Mouse (Mus musculus) kidney, postnatal 14 days (tissue): Measurements from ENCODE around the gene Kif6.

Experiments used
- DNase-seq: peaks from one replicate; pipeline ENCODE4 v3.0.0; 2022; ENCODE audit warnings: mixed read lengths

Gene Kif6

DNA sequence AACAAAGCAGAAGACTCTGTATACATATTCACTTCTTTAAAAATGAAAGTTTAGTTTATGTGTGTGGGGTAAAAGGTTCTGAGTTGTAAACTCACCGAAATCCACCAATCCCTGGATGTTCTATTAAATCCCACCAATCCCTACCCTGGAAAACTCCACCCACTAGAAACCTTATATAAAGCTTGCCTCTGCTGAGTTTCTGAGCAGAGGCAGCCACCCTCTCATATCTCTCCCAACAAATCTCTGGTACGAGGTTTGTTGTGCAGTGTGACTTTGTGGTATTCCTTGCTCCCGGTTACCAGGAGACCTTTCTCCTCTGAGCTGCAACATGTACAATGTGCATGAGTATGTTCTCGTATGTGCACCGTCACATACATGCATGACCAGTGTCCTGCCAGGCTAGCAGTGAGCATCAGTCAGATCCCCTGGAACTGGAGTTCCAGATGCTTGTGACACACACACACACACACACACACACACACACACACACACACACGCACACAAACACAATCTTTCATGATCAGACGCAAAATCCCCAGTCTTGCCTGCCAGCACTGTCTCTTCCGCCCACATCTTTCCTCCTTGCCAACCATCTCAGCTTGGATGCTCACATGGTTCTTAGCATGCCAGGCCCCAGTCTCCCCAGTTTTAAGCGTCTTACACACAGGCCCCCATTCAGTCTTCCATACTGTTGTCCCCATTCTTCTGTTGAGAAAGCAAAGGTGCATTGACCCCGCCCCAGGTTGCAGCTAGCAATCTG, 245.3 kb downstream of the Kif6 start:
- no peak for DNase-seq

DNA sequence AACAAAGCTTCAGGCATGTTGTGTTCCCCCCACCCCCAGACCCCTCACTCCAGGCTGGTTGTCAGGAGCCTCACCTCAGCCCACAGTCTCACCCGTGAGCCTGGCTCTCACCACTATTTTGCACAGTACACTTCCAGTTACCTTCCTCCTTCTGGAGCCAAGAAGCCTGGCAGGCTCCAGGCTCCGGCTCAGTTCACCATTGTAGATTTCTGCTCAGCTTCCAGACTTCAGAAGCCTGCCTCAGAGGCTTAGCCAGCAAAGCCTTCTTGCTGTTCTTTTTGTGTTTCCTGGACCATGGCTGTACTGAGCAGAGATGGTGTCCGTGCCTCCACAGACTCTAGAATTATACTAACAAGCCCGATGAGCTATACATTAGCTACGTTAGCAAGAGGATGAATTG, 248.7 kb downstream of the Kif6 start:
- DNase-seq, result no peak

DNA sequence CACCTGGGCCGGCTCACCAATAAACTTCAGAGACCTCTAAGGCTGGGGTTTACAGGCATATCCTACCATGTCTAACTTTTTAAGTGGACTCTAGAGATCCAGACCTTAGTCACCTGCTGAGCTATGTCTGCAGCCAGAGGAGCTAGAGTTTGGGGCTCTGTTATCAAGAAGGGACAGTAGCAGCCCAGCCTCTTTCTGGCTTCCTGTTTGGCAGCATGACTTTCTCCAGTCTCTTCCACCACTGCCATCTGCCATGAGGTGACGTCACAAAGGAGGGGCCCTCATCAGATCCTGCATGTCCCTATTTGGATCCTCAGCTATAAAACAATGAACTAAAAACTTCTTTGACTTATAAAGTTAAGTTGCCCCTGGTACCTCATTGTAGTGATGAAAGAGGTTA, 250.7 kb downstream of the Kif6 start:
- no peak for DNase-seq

DNA sequence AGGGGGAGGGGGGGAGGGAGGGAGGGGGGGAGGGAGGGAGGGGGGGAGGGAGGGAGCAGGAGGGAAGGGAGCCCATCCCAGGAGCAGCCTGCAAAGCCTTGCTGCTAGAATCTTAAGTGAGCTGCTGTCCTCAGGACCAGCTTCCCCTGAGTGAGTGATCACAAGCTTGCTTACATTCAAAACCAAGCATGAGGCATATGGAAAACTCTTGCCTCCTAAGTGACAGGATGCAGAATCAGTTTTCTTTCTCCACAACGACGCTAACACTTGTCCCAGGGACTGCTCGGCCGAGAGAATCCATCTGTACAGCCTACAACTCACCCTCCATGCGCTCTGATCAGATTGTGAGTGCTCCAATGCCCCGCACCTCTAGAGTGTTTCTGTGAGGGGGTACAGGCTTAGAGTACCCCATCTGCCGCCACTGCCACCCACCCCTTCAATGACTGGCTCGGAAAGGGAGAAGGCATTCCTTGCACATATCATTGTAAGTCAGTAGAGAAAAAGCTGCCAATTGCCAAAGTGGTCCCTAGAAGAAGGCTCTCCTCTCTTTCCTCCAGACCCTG, 251.8 kb downstream of the Kif6 start:
- no peak for DNase-seq

DNA sequence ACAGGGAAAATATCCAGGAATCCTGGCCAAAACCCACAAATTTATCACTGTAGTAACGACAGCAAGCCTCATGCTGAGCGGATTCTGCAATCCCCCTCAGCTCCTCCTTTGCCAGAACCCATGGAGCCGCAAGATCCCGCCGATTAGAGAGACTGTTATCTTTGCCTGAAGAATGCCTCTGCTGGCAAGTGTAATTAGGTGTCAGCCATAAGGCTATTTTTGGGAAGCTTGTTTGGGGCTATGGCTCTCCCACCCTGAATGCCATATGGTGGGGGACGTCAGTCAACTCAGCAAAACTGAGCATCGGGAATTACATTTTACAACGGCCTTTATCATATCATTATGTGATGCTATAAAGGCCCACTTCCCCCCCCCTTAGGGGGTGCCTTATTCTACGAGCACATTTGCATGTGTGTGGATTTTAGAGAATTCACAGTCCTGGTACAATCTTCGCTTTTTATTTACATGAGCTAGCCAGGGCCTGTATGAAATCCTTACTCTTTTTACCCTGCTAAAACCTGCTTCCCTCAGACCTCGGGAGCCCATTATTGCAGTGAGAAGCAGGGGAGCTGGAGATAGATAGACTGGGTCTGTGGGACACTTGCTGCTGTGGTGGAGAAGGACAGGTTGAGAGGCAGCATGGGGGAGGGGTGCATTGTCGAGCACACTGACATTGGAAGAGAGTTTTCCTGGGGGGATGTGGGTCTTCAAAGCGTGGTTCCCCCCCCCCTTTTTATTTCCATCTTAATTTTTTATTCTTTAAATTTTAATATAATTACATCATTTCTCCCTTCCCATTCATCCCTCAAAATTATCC, 252.6 kb downstream of the Kif6 start:
- no peak for DNase-seq

DNA sequence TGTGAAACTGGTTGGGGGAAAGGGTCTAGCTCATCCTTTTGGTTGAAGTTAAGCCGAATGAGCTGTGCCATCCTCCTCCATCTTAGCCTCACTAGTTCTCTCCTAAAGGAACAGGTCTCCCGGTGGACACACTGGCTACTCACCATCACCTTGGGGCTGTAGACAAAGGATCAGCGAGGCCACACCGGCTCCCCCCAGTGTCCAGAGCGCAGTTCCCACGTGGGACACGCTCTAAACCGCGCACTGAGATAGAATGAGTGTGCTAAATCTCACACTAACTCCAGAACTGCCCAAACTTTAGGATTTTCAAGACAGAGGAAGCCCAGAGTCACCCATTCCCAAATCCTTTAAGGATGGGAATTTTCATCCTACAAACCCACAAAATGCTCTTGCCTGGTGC, 254.3 kb downstream of the Kif6 start:
- DNase-seq, result no peak

DNA sequence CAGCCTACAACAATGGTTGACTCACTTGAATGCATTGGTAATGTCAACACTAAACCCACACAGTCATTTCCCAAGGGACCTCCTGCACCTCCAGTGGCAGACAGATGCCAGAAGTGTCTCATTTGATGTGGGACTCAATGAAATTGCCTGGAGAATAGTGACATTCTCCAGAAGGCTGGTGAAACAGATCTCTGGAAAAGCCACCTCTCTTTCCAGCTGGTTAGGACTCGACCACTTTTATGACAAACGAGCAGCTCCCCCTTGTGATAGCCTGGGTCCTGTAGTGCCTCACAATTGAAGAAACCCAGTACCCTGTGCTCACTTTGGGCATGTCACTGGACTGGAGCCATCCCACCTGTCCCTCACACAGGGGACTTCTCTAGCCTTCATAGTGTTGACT, 257.4 kb downstream of the Kif6 start:
- no peak for DNase-seq

DNA sequence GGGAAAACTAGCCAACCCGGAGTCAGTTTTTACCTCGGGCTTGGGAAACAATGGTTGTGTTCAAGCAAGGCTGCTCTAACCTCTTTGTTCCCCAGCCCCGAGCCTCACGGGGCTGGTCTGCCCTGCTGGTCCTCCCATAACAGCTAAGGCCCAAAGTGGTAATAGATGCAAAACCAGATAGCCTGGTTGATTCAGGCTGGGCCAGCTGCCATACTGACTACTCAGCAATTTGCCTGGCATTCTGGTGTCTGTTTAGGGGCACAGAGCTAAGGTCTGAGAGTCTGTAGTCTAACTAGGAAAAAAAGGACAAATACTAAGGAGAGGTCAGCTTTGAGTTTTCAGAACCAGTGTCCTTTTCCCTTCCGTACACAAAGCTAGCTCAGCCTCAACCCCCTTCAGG, 259.8 kb downstream of the Kif6 start:
- no peak for DNase-seq

DNA sequence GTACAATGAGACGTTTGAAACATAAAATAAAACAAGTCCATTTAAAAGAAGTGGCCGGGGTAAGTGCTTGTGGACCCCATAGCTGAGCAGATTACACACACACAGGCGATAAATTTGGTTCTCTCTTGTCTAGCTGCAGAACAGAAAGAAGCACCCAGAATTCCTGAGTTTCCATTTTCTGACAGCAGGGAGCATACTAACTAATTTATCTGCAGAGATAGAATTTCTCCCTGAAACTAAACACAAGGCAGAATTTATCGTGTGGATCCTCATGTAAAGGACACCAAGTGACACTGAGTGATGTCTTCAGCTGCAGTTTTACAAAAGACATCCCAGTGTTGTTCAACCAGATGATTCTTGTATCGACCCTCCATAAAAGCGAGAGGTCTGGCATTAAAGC, 260.5 kb downstream of the Kif6 start:
- no peak for DNase-seq

DNA sequence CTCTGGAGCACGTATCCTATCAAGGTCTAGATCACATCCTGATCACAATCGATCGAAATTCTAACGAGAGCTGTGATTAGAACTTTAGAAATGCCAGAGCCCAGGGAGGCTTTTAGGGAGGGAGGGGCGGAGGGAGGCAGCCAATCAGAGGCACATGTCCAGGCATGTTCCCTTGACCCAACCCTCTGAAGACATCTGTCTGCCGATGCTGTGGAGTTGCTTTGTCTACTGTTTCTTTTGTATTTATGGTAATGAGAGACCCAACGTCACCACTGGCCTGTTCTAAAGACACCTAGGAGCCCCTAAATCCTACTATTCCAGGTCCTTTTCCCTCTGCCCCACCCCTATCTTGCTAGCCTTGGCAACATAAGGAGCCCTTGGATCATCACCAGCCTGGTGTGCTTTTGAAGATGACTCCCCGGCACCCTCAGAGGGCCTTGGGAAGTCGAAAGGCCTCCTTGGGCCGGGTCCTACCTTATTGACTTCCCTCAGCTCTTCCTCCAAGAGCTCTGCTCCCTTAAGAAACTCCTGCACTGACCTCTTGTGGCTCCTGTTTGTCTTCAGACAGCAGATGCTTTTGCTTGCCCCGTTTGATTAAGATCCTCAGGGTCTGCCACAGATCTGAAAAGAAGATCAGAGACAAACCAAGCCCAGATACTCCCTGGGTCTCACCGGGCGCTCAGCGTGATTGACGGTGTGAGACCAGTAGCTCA, 261.2 kb downstream of the Kif6 start:
- no peak for DNase-seq

DNA sequence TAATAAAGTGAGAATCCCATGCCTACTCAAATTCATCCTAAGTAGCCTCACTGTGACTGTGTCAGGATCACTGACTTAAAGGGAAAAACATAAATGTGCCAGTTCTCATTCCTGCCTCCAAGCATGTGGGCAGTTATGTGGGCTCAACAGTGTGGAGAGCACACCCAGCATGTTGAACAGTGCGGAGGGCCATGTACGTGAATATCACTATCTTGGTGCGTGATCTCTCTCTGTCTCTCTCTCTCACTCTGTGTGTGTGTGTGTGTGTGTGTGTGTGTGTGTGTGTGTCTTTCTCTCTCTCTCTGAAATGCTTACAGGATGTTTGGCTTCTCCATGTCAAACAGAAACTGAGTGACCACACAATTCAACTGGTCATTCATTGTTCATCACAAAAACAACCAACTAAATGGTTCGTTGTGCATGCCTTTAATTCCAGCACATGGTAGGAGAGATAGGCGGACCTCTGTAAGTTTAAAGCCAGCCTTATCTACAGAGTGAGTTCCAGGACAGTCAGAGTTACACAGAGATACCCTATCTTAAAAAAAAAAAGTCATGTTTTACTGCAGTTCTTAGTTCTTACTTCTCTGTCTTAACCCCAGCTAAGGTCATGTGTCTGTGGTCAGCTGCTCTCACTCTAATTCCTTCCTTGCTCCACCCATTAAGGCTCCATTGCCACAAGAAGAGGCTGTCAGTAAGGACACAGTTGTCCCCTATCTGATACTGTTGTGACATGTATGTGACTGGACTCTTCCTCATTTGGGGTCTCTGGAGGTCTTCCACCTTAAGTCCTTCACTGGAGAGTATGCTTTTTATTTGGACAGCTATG, 266.2 kb downstream of the Kif6 start:
- no peak for DNase-seq

DNA sequence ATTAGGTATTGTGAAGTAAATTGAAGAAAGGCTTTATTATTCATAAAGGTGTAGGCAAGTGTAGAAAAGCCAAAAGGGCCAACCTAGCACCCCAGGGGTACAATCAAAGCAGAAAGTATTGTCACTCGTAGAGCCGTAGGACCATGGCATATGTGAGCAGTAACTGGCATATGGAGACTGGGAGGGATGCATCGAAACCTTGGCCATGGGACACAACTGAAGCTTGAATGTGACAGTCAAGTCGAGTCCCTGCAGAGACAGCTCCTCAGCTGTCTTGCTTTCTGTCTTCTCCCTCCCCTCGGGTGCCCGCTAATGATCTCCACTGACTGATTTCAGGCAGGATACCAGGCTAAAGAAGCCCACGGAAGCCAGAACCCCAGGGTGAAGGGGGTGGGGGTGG, 266.9 kb downstream of the Kif6 start:
- DNase-seq, result no peak

DNA sequence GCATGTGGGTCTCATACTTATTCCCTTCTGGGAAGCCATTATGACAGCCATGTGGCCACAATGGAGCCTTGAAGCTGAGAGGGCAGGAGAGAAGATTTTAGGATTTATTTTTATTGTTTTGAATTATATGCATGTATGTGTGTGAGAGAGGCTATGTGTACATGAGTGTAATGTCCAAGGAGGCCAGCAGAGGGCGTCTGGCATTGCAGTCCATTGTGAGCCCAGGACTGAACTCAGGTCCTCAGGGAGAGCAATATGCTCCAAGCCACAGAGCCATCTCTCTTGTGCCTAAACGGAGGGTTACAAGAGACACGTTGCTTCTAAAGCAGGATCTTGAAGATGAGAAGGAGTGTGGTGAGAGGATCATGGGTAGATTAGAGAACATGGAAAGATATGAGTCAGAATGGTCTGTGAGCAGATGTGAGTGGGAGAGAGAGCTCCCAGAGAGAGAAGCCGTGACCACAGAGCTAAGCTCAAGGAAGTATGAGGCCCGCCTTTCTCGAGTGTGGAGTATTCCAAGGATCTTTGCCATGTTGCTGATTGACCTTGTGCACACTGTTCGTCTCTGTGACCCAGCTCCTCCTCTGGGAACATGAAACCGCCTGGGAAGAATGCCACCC, 268.3 kb downstream of the Kif6 start:
- no peak for DNase-seq

DNA sequence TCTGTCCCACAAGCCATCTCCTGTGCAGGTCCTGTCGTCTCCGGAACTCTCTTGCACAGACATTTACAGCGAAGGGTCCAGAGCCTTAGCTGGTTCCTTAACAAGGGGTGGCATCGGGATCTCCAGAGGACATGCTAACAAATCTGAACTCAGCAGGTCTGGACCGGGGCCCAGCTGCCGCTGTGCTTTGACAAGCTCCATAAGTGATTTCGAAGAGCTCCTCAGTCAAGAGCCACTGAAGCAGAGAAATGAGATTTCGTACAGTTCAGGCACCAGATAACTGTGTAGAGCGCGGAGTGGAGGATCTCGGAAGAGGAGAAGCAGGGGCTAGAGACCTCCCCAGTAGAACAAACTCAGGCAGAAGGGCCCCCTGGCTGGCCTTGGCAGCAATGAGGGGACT, 270.1 kb downstream of the Kif6 start:
- DNase-seq, result no peak

DNA sequence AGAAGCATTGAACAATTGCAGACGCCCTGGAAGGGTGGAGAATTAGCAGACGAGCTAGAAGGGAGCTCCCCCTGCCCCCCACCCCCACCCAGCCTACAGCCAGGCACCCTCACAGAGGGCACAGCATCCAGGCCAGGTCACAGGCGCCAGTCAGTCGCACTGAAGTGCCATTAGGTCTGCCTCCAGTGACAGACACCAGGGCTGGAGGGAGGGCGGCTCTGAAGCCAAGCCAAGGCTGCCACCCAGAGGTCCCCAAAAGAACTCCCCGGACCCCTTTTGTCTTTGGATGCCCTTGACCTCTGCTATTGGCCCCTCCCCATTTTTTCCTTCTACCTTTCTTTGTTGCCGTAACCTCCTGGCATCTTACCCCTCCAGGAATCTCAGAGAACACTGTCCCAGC, 274.7 kb downstream of the Kif6 start:
- no peak for DNase-seq

DNA sequence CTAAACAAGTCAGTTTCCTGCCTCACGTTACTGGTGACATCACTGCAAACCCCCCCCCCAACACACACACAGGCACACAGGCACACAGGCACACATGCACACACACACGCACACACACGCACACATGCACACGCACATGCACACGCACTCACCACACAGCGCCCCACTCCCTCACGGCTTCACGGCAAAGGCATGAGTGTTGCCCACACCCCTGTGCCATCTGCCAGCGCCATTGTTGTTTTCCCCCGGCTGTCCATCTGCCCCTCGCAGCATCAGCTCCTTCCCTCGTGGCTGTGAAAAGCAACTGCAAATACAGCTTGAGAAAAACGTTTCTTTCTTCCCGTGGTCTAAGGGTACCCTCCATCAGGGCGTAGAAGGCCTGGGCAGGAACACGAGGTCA, 275.9 kb downstream of the Kif6 start:
- DNase-seq, result no peak

DNA sequence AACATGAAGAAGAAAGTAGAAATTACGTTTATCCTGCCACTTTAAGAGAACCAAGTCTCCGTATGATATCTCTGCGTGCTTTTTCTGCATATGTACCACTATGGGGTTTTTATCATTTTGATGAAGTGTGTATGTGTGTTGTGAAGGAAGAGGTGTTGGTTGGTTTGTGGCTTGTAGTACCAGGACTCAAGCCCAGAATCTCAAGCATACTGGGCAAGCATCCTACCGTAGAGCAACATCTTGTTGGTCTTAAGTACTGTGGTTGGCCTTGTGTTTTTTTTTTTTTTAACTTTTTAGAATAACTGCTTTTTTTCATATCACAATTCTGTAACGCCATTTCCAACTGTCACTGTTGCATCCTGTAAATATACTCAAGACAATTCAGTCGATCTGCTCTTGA, 277.5 kb downstream of the Kif6 start:
- DNase-seq, result no peak

DNA sequence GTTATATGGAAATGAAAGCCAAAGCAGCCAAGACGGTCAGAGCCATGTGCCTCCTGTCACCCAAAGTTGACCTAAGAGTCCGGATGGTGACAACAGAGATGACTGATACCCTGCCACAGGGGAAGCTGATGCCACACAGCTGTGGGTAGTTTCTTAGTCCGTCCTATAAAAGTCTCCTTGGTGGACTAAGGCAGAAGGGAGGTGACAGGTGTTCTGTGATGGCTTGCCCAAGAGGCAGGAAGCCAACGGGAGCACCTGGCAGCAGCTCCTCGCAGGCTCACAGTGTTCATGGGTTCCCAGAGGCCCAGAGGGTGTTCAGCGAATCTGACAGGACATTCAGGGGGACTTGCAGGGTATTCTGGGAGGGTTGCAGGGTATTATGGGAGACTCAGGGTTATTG, 279.5 kb downstream of the Kif6 start:
- no peak for DNase-seq

DNA sequence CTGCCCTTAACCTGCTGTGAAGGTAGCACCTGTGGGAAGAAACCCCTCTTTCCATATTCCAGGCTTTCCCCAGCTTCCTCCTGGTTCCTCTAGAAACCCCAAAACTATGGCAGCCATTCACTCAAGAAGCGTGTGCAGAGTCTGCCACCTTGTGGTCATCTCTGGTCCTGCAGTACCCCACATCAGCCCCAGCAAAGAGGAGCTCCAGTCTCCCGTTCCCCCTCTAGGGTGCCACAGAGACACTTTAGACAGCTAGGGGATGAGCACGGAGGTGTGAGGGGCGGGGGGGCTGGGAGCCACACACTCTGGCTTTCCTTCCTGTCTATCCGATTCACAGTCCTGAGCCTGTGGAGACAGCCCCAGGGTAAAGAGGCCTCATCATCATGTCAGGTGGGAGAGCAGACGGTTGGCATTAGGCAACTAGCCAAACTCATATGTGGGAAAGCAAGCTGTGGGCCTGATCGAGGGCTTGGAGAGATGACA, 284.0 kb downstream of the Kif6 start:
- peak; percentile 82 for DNase-seq

DNA sequence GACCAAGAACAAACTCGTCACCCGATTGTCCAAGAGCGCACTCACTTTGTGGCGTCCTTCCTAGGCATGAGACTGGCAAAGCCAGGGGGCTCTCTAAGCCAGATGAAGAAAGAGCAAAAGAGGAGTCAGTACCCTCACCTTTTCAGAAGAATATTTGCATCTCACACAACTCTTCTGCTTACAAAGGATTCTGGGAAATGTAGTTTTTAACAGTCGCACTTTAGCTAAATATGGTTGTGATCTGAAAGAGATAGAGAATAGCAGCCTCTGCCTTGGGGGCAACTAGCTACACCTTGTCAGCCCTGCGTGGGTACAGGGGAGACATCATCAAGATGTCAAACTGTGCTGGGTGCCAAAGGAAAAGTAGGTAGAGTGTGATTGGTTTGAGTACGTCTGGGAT, 287.7 kb downstream of the Kif6 start:
- no peak for DNase-seq

DNA sequence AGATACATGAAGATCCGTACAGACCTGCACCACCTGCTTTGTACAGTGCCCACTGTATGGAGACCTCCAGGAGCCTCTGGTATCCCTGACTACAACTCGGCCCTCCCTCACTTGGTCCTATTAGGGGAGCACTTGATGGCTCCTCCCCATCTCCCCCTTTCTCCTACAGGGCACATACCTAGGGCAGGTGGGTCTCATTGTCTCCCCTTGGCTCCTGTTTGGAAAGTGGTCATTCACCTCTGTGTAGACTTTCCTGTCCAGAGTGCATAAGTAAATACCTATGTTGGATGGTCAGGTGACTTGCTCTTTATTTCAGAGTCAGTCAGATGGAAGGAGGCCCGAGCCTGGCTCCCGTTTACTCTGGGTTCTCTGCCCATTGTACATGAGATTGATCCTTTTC, 308.5 kb downstream of the Kif6 start:
- DNase-seq, result no peak

DNA sequence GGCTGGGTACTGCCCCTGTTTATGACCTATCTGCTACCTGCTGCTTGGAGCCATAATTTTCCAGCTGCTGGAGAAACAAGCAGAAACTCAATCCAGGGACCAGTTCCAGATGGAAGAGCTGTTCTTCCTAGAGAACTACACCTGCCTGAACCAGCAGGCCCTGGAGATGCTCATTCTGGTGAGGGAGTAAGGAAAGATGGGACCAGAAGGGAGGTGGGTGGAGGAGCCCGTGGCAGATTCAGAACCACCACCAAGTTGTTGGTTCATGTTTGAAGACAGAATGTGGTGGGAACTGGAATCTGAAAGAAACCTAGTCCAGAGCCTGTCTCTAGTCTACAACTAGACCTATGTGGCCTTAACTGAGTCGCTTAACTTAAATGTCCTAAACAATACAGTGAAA, 312.7 kb downstream of the Kif6 start:
- no peak for DNase-seq
